Mouse (Mus musculus) cerebral cortex, adult 2 months (tissue): ENCODE data around the gene 4930430A15Rik.

Experiments
- WGBS: fragments of 180-500 bp; shearing (Covaris S2); methylation state at CpG from one replicate; pipeline ENCODE4 v1.1.7; 2018; 5-methylcytosine and 5-hydroxymethylcytosine counted together

The 4930430A15Rik gene

GRCm38 (mm10) chr2:111229502-111229901 lies at the start of gene 4930430A15Rik:
4930430A15Rik (minus strand) TSS chr2:111229602.
- 85% methylated on average over 6 of the region's 6 CpGs for WGBS

GRCm38 (mm10) chr2:111274006-111274405 lies 44.6 kb upstream of the 4930430A15Rik start, which contains the start of gene Olfr1277:
Olfr1277 (minus strand) TSS chr2:111274106.
- 54% methylated on average over 2 of the region's 2 CpGs for WGBS

GRCm38 (mm10) chr2:111254216-111254615 lies 24.8 kb upstream of the 4930430A15Rik start, which contains the start of gene Olfr1276:
Olfr1276 (plus strand) TSS chr2:111254516.

GRCm38 (mm10) chr2:111235186-111235585 lies 5.8 kb upstream of the 4930430A15Rik start, which contains the start of gene Olfr1275:
Olfr1275 (minus strand) TSS chr2:111235286.
- 62% methylated on average over 1 of the region's 1 CpGs for WGBS

DNA sequence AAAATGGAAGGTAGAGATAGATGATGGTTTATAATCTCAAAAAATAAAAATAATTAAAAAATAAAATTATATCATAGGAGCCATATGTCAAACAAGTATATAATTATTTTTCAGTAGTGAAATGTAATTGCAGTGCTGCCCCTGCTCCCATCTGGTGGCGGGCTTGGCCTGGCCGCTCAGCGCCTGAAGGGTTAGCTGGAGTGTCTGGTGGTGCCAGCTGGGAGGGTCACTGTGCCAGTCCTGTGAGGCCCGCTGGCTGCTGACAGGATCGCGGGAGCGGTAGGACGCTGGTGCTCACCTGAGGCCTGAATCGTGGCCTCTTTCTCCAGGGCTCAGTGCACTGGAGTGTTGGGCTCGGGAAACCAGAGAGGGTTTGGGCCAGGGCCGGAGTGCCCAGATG lies 47.3 kb downstream of the 4930430A15Rik start:
- 97% methylated on average over 11 of the region's 11 CpGs for WGBS

GRCm38 (mm10) chr2:111152836-111153235 lies 76.6 kb downstream of the 4930430A15Rik start, which contains the start of gene Gm15130:
Gm15130 (minus strand) TSS chr2:111152936.
- 90% methylated on average over 2 of the region's 2 CpGs for WGBS

GRCm38 (mm10) chr2:111135739-111136138 lies 93.7 kb downstream of the 4930430A15Rik start:
- 79% methylated on average over 5 of the region's 5 CpGs for WGBS
